Mouse (Mus musculus) testis, postnatal 10 days (tissue): ENCODE data around the gene Elmsan1.
A peak's percentile ranks its signal among the peaks of the same experiment; 100 is the strongest.

ENCODE experiments used
- DNase-seq: peaks from one replicate; pipeline ENCODE4 v3.0.0; 2021; ENCODE audit warnings: low spot score

Elmsan1 gene

GRCm38 (mm10) chr12:84192741-84193641, 25.7 kb downstream of the Elmsan1 start:
- DNase-seq: peak; percentile 84

GRCm38 (mm10) chr12:84192280-84192679, 26.4 kb downstream of the Elmsan1 start:
- no peak for DNase-seq

- DNase-seq: no peak
Observed at GRCm38 (mm10) chr12:84191770-84192169, 26.9 kb downstream of the Elmsan1 start.

GRCm38 (mm10) chr12:84191190-84191589, 27.5 kb downstream of the Elmsan1 start:
- DNase-seq: no peak

GRCm38 (mm10) chr12:84190151-84190820, 28.4 kb downstream of the Elmsan1 start:
- no peak for DNase-seq

GRCm38 (mm10) chr12:84188881-84189444, 29.7 kb downstream of the Elmsan1 start:
- DNase-seq: no peak

- DNase-seq: no peak
Observed at GRCm38 (mm10) chr12:84187752-84188601, 30.7 kb downstream of the Elmsan1 start.

GRCm38 (mm10) chr12:84186950-84187349, 31.7 kb downstream of the Elmsan1 start:
- no peak for DNase-seq

GRCm38 (mm10) chr12:84186536-84186935, 32.1 kb downstream of the Elmsan1 start:
- DNase-seq: no peak

GRCm38 (mm10) chr12:84185547-84185946, 33.1 kb downstream of the Elmsan1 start:
- no peak for DNase-seq

- DNase-seq: no peak
Observed at GRCm38 (mm10) chr12:84184979-84185378, 33.7 kb downstream of the Elmsan1 start.

GRCm38 (mm10) chr12:84181999-84182398, 36.7 kb downstream of the Elmsan1 start:
- DNase-seq: no peak

GRCm38 (mm10) chr12:84180701-84181435, 37.8 kb downstream of the Elmsan1 start:
- peak; percentile 81 for DNase-seq

- no peak for DNase-seq
Observed at GRCm38 (mm10) chr12:84180090-84180489, 38.6 kb downstream of the Elmsan1 start.

- no peak for DNase-seq
Observed at GRCm38 (mm10) chr12:84178652-84179445, 39.8 kb downstream of the Elmsan1 start.

- no peak for DNase-seq
Observed at GRCm38 (mm10) chr12:84178052-84178451, 40.6 kb downstream of the Elmsan1 start.

- no peak for DNase-seq
Observed at GRCm38 (mm10) chr12:84176886-84177765, 41.6 kb downstream of the Elmsan1 start.

GRCm38 (mm10) chr12:84176126-84176769, 42.4 kb downstream of the Elmsan1 start:
- no peak for DNase-seq

- DNase-seq: peak; percentile 87
Observed at GRCm38 (mm10) chr12:84175659-84176061, 43.0 kb downstream of the Elmsan1 start.
